In the genomic region with DNA sequence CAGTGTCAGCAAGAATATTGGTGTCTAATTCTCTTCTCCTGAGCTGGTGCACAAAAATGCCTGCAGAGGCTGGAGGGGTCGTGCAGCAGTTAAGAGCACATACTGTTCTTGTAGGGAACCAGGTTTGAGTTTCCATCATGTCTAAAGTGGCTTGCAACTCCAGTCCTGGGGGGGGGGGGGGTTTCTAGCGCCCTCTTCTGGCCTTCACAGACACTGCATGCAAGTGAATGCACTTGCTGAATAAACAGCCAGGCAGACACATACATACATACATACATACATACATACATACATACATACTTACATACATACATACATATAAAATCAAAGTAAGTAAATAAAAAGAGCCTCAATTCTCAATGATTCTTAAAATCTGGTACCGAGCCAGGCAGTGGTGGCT, we compare ENCODE assay signal across 14 mouse cellular contexts. TPM values are rescaled to one million over a fixed set of nuclear protein-coding genes. Genes with fewer than 3 reads are reported as not detected.
DNase-seq lines count a peak whose midpoint lies in the region; ATAC-seq and TF ChIP-seq lines count a peak whose summit lies in the region.
"Had no signal": no experiment of that assay in that cellular context is flagged by ENCODE, and none has a peak within 500 bp of the region (broad histone marks: within the 10 kb centered on the region; RNA-seq: fewer than 3 reads in every experiment).

No protein-coding gene starts in this region.

- H3K9ac ChIP-seq in forebrain, postnatal 0 days = no peak overlapping the region
- no peak overlapping the region for H3K9ac ChIP-seq in forebrain, embryonic 13.5 days
- H3K9ac ChIP-seq in lung, embryonic 14.5 days = no peak overlapping the region
- H3K9ac ChIP-seq: lung, embryonic 15.5 days; midbrain, embryonic 15.5 days had no signal

- no peak overlapping the region for H3K27ac ChIP-seq in forebrain, postnatal 0 days (ENCODE audit: low read depth, low read length)
- H3K27ac ChIP-seq in forebrain, embryonic 13.5 days = no peak overlapping the region
- no peak overlapping the region for H3K27ac ChIP-seq in lung, embryonic 14.5 days (ENCODE audit: low read depth)
- no peak overlapping the region for H3K27ac ChIP-seq in olfactory bulb, adult 2 months (ENCODE audit: insufficient read depth, low read depth, low read length)
- H3K27ac ChIP-seq: midbrain, embryonic 15.5 days had no signal

- WGBS in forebrain, postnatal 0 days = 68% methylated on average over 3 of the region's 3 CpGs
- 63% methylated on average over 3 of the region's 3 CpGs for WGBS in forebrain, embryonic 13.5 days
- 54% methylated on average over 3 of the region's 3 CpGs for WGBS in lung, embryonic 14.5 days
- 68% methylated on average over 3 of the region's 3 CpGs for WGBS in olfactory bulb, adult 2 months

- no peak overlapping the region for H3K4me3 ChIP-seq in forebrain, postnatal 0 days (ENCODE audit: low read depth, low read length)
- no peak overlapping the region for H3K4me3 ChIP-seq in forebrain, embryonic 13.5 days
- H3K4me3 ChIP-seq in lung, embryonic 14.5 days (ENCODE audit: low read depth, low read length) = no peak overlapping the region
- H3K4me3 ChIP-seq in olfactory bulb, adult 2 months (ENCODE audit: insufficient read depth, low read depth, low read length) = no peak overlapping the region
- H3K4me3 ChIP-seq: heart, embryonic 10.5 days; lung, embryonic 15.5 days; midbrain, embryonic 15.5 days had no signal

- H3K27me3 ChIP-seq in forebrain, postnatal 0 days (ENCODE audit: insufficient read depth, low read length) = no peaks in the 10 kb centered on the region
- H3K27me3 ChIP-seq in forebrain, embryonic 13.5 days = no peaks in the 10 kb centered on the region
- no peaks in the 10 kb centered on the region for H3K27me3 ChIP-seq in lung, embryonic 14.5 days (ENCODE audit: insufficient read depth, low read length)
- H3K27me3 ChIP-seq: lung, embryonic 15.5 days; midbrain, embryonic 15.5 days had no signal

- ATAC-seq in forebrain, postnatal 0 days = no peak
- ATAC-seq in forebrain, embryonic 13.5 days = no peak
- ATAC-seq in lung, embryonic 14.5 days (ENCODE audit: insufficient read depth) = no peak
- ATAC-seq: midbrain, embryonic 15.5 days had no signal

- no peak for DNase-seq in forebrain, postnatal 0 days
- DNase-seq in lung, embryonic 14.5 days = no peak
- no peak for DNase-seq in lung, postnatal 25 days (ENCODE audit: low spot score)
- peak; percentile 48 for DNase-seq in ZHBTc4 (ENCODE audit: low read depth, low spot score)
- DNase-seq in ovary, postnatal 14 days (ENCODE audit: low spot score) = no peak
- no peak for DNase-seq in kidney, postnatal 36 days
- DNase-seq: cerebellum, adult 11-12 months; layer of hippocampus, postnatal 36 days; thymus, postnatal 36 days had no signal

- H3K9me3 ChIP-seq in forebrain, postnatal 0 days (ENCODE audit: low read length) = no peaks in the 10 kb centered on the region
- H3K9me3 ChIP-seq in forebrain, embryonic 13.5 days (replicated peaks) = no peaks in the 10 kb centered on the region
- no peaks in the 10 kb centered on the region for H3K9me3 ChIP-seq in lung, embryonic 14.5 days (ENCODE audit: low read depth, low read length)
- H3K9me3 ChIP-seq: heart, embryonic 10.5 days; lung, embryonic 15.5 days; midbrain, embryonic 15.5 days had no signal

- no peaks in the 10 kb centered on the region for H3K36me3 ChIP-seq in forebrain, postnatal 0 days (ENCODE audit: insufficient read depth)
- no peaks in the 10 kb centered on the region for H3K36me3 ChIP-seq in forebrain, embryonic 13.5 days (ENCODE audit: poor library complexity, severe bottlenecking)
- no peaks in the 10 kb centered on the region for H3K36me3 ChIP-seq in lung, embryonic 14.5 days (ENCODE audit: insufficient read depth)
- H3K36me3 ChIP-seq: heart, embryonic 10.5 days; lung, embryonic 15.5 days; midbrain, embryonic 15.5 days had no signal

- TF ChIP-seq CTCF in forebrain, postnatal 0 days (IDR thresholded peaks at IDR 0.05; ENCODE audit: low read depth) = peak; percentile 58
- peak; percentile 50 for TF ChIP-seq CTCF in lung, embryonic 14.5 days (IDR thresholded peaks at IDR 0.05; ENCODE audit: low read depth)
- 0 out of 2 replicates have a peak, but pooled peaks have one; percentile 29 for TF ChIP-seq CTCF in olfactory bulb, adult 2 months (IDR thresholded peaks at IDR 0.05; ENCODE audit: insufficient read depth, low read depth, low read length)

- H3K4me2 ChIP-seq in forebrain, postnatal 0 days (ENCODE audit: low read depth) = no peak overlapping the region
- H3K4me2 ChIP-seq in forebrain, embryonic 13.5 days = no peak overlapping the region
- no peak overlapping the region for H3K4me2 ChIP-seq in lung, embryonic 14.5 days
- H3K4me2 ChIP-seq: lung, embryonic 15.5 days; midbrain, embryonic 15.5 days had no signal

- H3K4me1 ChIP-seq in forebrain, postnatal 0 days (ENCODE audit: insufficient read depth) = 0 out of 2 replicates have a peak, but pooled peaks cover 6% of the 10 kb centered on the region
- peaks cover 30% of the 10 kb centered on the region for H3K4me1 ChIP-seq in forebrain, embryonic 13.5 days
- H3K4me1 ChIP-seq in lung, embryonic 14.5 days (ENCODE audit: insufficient read depth) = peaks cover 9% of the 10 kb centered on the region; the same call in 1 of the 2 replicates
- H3K4me1 ChIP-seq in olfactory bulb, adult 2 months (ENCODE audit: control insufficient read depth, insufficient read depth, low read length) = peaks cover 18% of the 10 kb centered on the region

- no peak for TF ChIP-seq POLR2A in olfactory bulb, adult 2 months (IDR thresholded peaks at IDR 0.05; ENCODE audit: insufficient read depth, low read depth, low read length)

RNA-seq across cellular contexts. Expression of a gene that starts 59.8 kb away (rescaled TPM):
- total RNA-seq in forebrain, postnatal 0 days (2014; rRNA removed) = 6.4 and 8.1 TPM in 2 replicates
- polyA plus RNA-seq in forebrain, postnatal 0 days (2015; fragmentation: Nextera tagmentation; extraction: Ambion mirVana) = 2.9 and 3.6 TPM in 2 replicates
- 1.8 and 2.1 TPM in 2 replicates for polyA plus RNA-seq in forebrain, embryonic 13.5 days (2015; fragmentation: Nextera tagmentation; extraction: Ambion mirVana)
- polyA plus RNA-seq in lung, embryonic 14.5 days (2014; fragmentation: Nextera tagmentation; extraction: Ambion mirVana) = 7.4 and 9.8 TPM in 2 replicates
- polyA plus RNA-seq in olfactory bulb, adult 2 months (2012; ENCODE audit: insufficient read depth, insufficient read length, low replicate concordance, missing spikeins) = not detected in 2 replicates
